Mouse (Mus musculus) MEL (cell line): ENCODE measurements at regions not wholly inside any gene's neighbourhood (a gene's known extent, or its start where the extent isn't known, plus 50 kb on each side); places are given as distances from the start of the nearest gene placed in this dataset.

Source experiments
- CTCF ChIP-seq, 3 experiments: IDR thresholded peaks in 2 of 3; conservative IDR thresholded peaks in 1 of 3; 2 replicates each; pipeline ENCODE4 v1.5.1; 2011 to 2012; ENCODE audit warnings: low read length in 3 of 3, low read depth in 2 of 3, mild to moderate bottlenecking in 2 of 3, improper control_type of control experiment in 1 of 3, inconsistent platforms in 1 of 3, mixed read lengths in 1 of 3, moderate library complexity in 1 of 3; ENCODE audit not compliant: control insufficient read depth in 1 of 3, insufficient read depth in 1 of 3, poor library complexity in 1 of 3, severe bottlenecking in 1 of 3
- EP300 ChIP-seq, 2 experiments: IDR thresholded peaks; 2 replicates each; pipeline ENCODE4 v1.6.1; 2011; ENCODE audit warnings: improper control_type of control experiment in 2 of 2, low read length in 2 of 2, low read depth in 1 of 2, mild to moderate bottlenecking in 1 of 2
- HCFC1 ChIP-seq: IDR thresholded peaks from 2 replicates; pipeline ENCODE4 v1.6.1; 2012; ENCODE audit warnings: low read depth, mild to moderate bottlenecking, inconsistent platforms, low read length, improper control_type of control experiment, moderate library complexity
- KAT2A ChIP-seq: conservative IDR thresholded peaks from 2 replicates; pipeline ENCODE4 v1.6.1; 2012; ENCODE audit warnings: low read depth, low read length, improper control_type of control experiment, inconsistent platforms
- MEF2A ChIP-seq: IDR thresholded peaks from 2 replicates; pipeline ENCODE4 v1.6.1; 2014; ENCODE audit warnings: low read depth, mild to moderate bottlenecking, inconsistent platforms, low read length, improper control_type of control experiment; ENCODE audit not compliant: poor library complexity, insufficient replicate concordance, severe bottlenecking; ENCODE audit errors: extremely low read depth
- MXI1 ChIP-seq: IDR thresholded peaks from 2 replicates; pipeline ENCODE4 v1.6.1; 2011; ENCODE audit warnings: mild to moderate bottlenecking, low read depth, low read length, improper control_type of control experiment
- NRF1 ChIP-seq: IDR thresholded peaks from 2 replicates; pipeline ENCODE4 v1.6.1; 2014; ENCODE audit warnings: low read depth, mild to moderate bottlenecking, inconsistent platforms, low read length, improper control_type of control experiment, moderate library complexity; ENCODE audit not compliant: poor library complexity, insufficient read depth, severe bottlenecking
- POLR2A ChIP-seq, 2 experiments: IDR thresholded peaks; 2 replicates each; pipeline ENCODE4 v1.6.1; 2011 to 2012; ENCODE audit warnings: low read length in 2 of 2, mild to moderate bottlenecking in 2 of 2, control low read depth in 1 of 2, improper control_type of control experiment in 1 of 2, low read depth in 1 of 2, moderate library complexity in 1 of 2; ENCODE audit not compliant: control insufficient read depth in 1 of 2, insufficient read depth in 1 of 2, poor library complexity in 1 of 2
- POLR2AphosphoS5 ChIP-seq: IDR thresholded peaks from 2 replicates; pipeline ENCODE4 v1.6.1; 2012; ENCODE audit warnings: low read depth, borderline replicate concordance, mild to moderate bottlenecking, inconsistent platforms, low read length, moderate library complexity, mixed read lengths
- TBP ChIP-seq: IDR thresholded peaks from 2 replicates; pipeline ENCODE4 v1.8.0; 2011; ENCODE audit warnings: low read depth, low read length, improper control_type of control experiment
- UBTF ChIP-seq: IDR thresholded peaks from 2 replicates; pipeline ENCODE4 v1.6.1; 2012; ENCODE audit warnings: low read depth, mild to moderate bottlenecking, inconsistent platforms, low read length, improper control_type of control experiment, moderate library complexity, borderline replicate concordance; ENCODE audit not compliant: insufficient read depth

DNA sequence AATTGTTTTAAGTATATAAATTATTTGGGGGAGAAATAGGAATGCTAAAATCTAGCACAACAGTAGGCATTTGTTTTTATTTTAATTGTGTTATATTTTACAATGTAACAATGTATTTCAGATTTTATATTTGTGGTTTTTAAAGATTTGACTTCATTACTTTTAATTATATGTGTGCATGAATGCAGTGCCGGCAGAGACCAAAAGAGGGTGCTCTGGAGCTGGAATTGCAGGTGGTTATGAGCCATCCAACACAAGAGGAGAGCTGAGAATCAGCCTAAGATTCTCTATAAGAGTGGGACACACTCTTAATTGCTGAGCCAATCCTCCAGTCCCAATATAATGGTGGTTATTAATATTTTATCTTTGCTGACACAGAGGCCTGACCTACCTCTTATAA lies 112.9 kb upstream of the Tshz3 start:
- TF ChIP-seq POLR2AphosphoS5, result no peak
- no peak for TF ChIP-seq KAT2A
- no peak for TF ChIP-seq CTCF (IDR thresholded peaks at IDR 0.05 in 2 of 3, conservative IDR thresholded peaks at IDR 0.05 in 1 of 3; ENCODE audit: control insufficient read depth in 1 of 3, insufficient read depth in 1 of 3, low read depth in 2 of 3, low read length in 3 of 3, poor library complexity in 1 of 3, severe bottlenecking in 1 of 3)
- no peak for TF ChIP-seq MEF2A
- TF ChIP-seq UBTF, result no peak
- TF ChIP-seq POLR2A (IDR thresholded peaks at IDR 0.05; ENCODE audit: control insufficient read depth in 1 of 2, insufficient read depth in 1 of 2, low read depth in 1 of 2, low read length in 2 of 2, poor library complexity in 1 of 2), result no peak
- TF ChIP-seq TBP, result no peak
- no peak for TF ChIP-seq MXI1
- TF ChIP-seq NRF1, result no peak
- TF ChIP-seq EP300 (IDR thresholded peaks at IDR 0.05; ENCODE audit: low read depth in 1 of 2, low read length in 2 of 2), result no peak
- TF ChIP-seq HCFC1, result no peak
